Mouse (Mus musculus) neural tube, embryonic 11.5 days (tissue): ENCODE results near the gene Fbxl5. TPM values are rescaled to one million over a fixed set of nuclear protein-coding genes. Genes with fewer than 3 reads are reported as not detected.

Experiments used
- ATAC-seq: fragments of 200-750 bp; cut with Nextera tagmentation; 2 replicates; pipeline ENCODE4 v1.8.0; 2017; ENCODE audit warnings: moderate number of reproducible peaks, mild to moderate bottlenecking, moderate TSS enrichment, moderate library complexity; ENCODE audit not compliant: insufficient read depth, low FRiP score, low TSS enrichment
- DNase-seq: peaks from one replicate; pipeline ENCODE4 v3.0.0-alpha.2; 2015; ENCODE audit warnings: low spot score
- H3K27ac ChIP-seq: fragments of 300-500 bp; sonication (generic); 2 replicates; pipeline ENCODE4 v1.5.1; 2014; ENCODE audit warnings: low read depth, mild to moderate bottlenecking, low read length
- H3K27me3 ChIP-seq: fragments of 300-500 bp; sonication (generic); 2 replicates; pipeline ENCODE4 v1.6.1; 2014; ENCODE audit warnings: mild to moderate bottlenecking, low read length, mixed read lengths; ENCODE audit not compliant: control insufficient read depth, insufficient read depth
- H3K36me3 ChIP-seq: fragments of 300-500 bp; sonication (generic); 2 replicates; pipeline ENCODE4 v1.6.1; 2014; ENCODE audit warnings: mild to moderate bottlenecking, low read length, moderate library complexity, mixed read lengths; ENCODE audit not compliant: control insufficient read depth, insufficient read depth
- H3K4me1 ChIP-seq: fragments of 300-500 bp; sonication (generic); 2 replicates; pipeline ENCODE4 v1.6.1; 2014; ENCODE audit warnings: low read length, mixed read lengths; ENCODE audit not compliant: control insufficient read depth, insufficient read depth
- H3K4me2 ChIP-seq: fragments of 300-500 bp; sonication (generic); 2 replicates; pipeline ENCODE4 v1.6.1; 2014; ENCODE audit warnings: low read depth, mild to moderate bottlenecking, moderate library complexity
- H3K4me3 ChIP-seq: fragments of 300-500 bp; sonication (generic); 2 replicates; pipeline ENCODE4 v1.5.1; 2014; ENCODE audit warnings: low read depth, low read length
- H3K9ac ChIP-seq: fragments of 300-500 bp; sonication (generic); 2 replicates; pipeline ENCODE4 v1.6.1; 2014; ENCODE audit warnings: mild to moderate bottlenecking, low read length
- H3K9me3 ChIP-seq: fragments of 300-500 bp; sonication (generic); 2 replicates; pipeline ENCODE4 v1.6.1; 2016; ENCODE audit warnings: low read length; ENCODE audit not compliant: control insufficient read depth
- WGBS: fragments of 180-500 bp; shearing (Covaris S2); extraction: QIAGEN DNeasy Blood & Tissue Kit; methylation state at CpG from one replicate; pipeline ENCODE4 v1.1.7; 2014; 5-methylcytosine and 5-hydroxymethylcytosine counted together
- polyA plus RNA-seq: library from polyadenylated mRNA; unstranded; fragments of >200 nt; fragmentation: Nextera tagmentation; extraction: Ambion mirVana; gene quantifications from 2 replicates; pipeline ENCODE4 v1.2.1, GENCODE M21; 2014

The Fbxl5 gene
- polyA plus RNA-seq, 1 experiment from 2014 or later = 62.1 TPM

DNA sequence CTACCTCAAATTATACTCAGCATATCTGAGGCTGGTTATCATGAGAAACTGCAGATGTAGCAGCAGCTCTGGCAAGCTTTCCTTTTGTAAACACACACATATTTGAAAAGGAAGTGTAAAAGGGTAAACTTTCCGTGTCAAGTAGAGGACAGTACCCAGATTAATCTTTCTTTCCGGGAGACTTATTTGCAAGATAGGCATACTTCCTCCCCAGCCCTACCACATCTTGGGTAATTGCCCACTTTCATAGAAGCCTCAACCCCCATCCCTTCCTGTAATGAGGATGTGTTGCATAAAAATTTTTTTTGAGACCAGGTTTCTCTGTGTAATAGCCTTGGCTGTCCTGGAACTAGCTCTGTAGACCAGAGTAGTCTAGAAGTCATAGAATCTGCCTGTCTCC is 34.3 kb upstream of the Fbxl5 start:
- Histone ChIP-seq H3K9me3 (no peaks in the 10 kb centered on the region), H3K9ac (no peak overlapping the region), H3K27ac (no peak overlapping the region), H3K27me3 (no peaks in the 10 kb centered on the region), H3K4me1 (no peaks in the 10 kb centered on the region), H3K4me3 (no peak overlapping the region), H3K36me3 (no peaks in the 10 kb centered on the region), H3K4me2 (no peak overlapping the region)
- WGBS = 82% methylated on average over 2 of the region's 2 CpGs
- DNase-seq = no peak
- ATAC-seq = no peak

DNA sequence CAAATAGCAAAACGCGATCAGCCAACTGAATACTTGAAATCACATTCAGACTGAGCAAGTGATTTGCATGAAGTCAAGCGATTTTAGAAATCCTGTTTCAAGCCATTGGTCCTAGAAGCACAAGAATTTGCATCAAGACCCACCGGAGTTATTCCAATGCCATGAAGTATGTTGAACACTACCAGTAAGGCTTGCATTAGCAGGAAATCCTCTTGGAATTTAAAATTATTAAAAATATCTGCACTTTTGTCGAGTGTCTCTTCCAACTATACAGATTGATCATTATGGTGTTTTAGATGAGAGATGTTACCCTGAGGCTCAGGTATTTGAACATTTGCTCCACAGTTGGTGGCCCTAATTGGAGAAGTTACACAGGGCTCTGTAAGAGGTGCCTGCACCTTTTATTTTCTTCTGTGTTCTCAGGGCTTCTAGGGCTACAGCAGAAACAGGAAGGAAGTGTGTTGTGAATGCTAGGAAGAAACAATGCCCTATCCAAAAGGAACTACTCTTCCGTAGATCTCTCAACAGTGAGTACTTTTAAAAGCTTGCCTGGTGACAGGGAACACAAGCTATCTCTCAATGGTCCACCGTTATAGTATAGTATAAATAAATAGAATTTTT is 32.5 kb upstream of the Fbxl5 start:
- H3K36me3 ChIP-seq = no peaks in the 10 kb centered on the region
- H3K9ac ChIP-seq = no peak overlapping the region
- no peaks in the 10 kb centered on the region for H3K4me1 ChIP-seq
- 86% methylated on average over 7 of the region's 7 CpGs for WGBS
- no peak for ATAC-seq
- H3K4me2 ChIP-seq = no peak overlapping the region
- DNase-seq = no peak
- H3K4me3 ChIP-seq = no peak overlapping the region
- no peaks in the 10 kb centered on the region for H3K9me3 ChIP-seq
- no peak overlapping the region for H3K27ac ChIP-seq
- H3K27me3 ChIP-seq = no peaks in the 10 kb centered on the region

DNA sequence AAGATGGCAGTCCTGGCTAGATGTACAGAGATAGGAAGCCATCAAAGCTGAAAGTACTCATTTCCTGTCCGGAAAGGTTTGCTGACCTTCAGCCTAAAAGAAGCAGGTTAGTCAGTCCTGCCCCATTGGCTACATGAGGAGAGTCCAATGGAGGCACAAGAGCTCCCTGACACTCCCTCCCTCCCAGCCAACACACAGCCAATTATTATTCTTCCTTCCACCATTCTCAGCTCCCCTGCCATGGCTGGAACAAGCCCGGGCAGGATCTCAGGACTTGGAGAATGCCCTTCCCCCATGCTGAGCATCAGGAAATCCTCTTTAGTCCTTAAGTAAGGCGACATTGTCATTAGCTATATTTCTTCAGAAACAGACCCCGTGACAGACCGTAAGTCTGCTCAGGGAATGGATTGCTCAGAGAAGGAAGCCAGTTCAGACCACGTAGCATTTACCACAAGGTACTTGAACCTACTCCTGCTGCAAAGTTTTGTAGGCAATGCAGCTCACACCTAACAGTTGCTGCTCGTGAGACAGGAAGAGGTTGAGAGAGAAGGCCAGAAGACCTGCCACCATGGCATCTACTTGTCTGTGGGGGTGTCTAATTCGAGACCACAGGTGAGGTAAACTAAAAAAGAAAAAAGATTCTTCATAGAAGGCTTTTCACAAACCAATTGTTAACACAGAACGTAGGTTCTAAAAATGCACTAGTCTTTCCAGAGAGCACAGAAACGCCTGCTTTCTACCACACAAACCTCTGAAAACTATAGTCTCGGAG is 31.8 kb upstream of the Fbxl5 start:
- no peaks in the 10 kb centered on the region for H3K9me3 ChIP-seq
- H3K27me3 ChIP-seq = no peaks in the 10 kb centered on the region
- no peak overlapping the region for H3K4me3 ChIP-seq
- ATAC-seq = no peak
- no peak overlapping the region for H3K27ac ChIP-seq
- H3K36me3 ChIP-seq = no peaks in the 10 kb centered on the region
- WGBS = 84% methylated on average over 11 of the region's 11 CpGs
- H3K9ac ChIP-seq = no peak overlapping the region
- H3K4me1 ChIP-seq = no peaks in the 10 kb centered on the region
- no peak for DNase-seq
- H3K4me2 ChIP-seq = no peak overlapping the region

DNA sequence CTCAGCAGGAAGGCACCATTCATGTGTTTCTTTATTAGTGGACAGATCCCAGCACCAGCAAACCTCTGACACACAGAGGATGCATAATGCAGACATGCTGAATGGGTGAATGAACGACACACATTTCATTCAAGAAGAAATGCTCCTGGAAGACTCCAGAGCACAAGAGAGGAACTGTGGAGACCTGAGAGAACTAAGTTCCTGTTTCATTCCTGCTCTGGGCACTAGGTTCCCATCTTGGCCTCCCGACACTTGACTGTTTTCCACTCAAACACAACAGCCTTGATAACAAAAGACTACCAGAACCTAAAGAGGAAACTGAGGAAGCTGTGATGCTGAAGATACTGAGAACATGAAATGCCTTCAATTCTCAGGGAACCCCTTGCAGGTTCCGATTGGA is 26.8 kb upstream of the Fbxl5 start:
- Histone ChIP-seq H3K36me3 (no peaks in the 10 kb centered on the region), H3K9me3 (no peaks in the 10 kb centered on the region), H3K4me1 (no peaks in the 10 kb centered on the region), H3K4me3 (no peak overlapping the region), H3K9ac (no peak overlapping the region), H3K27me3 (no peaks in the 10 kb centered on the region), H3K27ac (no peak overlapping the region), H3K4me2 (no peak overlapping the region)
- DNase-seq (no peak), ATAC-seq (no peak)
- WGBS = 84% methylated on average over 3 of the region's 3 CpGs

GRCm38 (mm10) chr5:43847555-43847954 is 26.1 kb upstream of the Fbxl5 start:
- Histone ChIP-seq H3K9me3 (no peaks in the 10 kb centered on the region), H3K4me2 (no peak overlapping the region), H3K4me1 (no peaks in the 10 kb centered on the region), H3K4me3 (no peak overlapping the region), H3K9ac (no peak overlapping the region), H3K27me3 (no peaks in the 10 kb centered on the region), H3K36me3 (no peaks in the 10 kb centered on the region), H3K27ac (no peak overlapping the region)
- ATAC-seq = no peak
- no peak for DNase-seq

- Histone ChIP-seq H3K4me2 (no peak overlapping the region), H3K9ac (no peak overlapping the region), H3K4me1 (no peaks in the 10 kb centered on the region), H3K27me3 (no peaks in the 10 kb centered on the region), H3K9me3 (no peaks in the 10 kb centered on the region), H3K36me3 (no peaks in the 10 kb centered on the region), H3K4me3 (no peak overlapping the region), H3K27ac (no peak overlapping the region)
- 18% methylated on average over 2 of the region's 2 CpGs for WGBS
- ATAC-seq (no peak), DNase-seq (no peak)
Observed at GRCm38 (mm10) chr5:43846227-43846626, 24.8 kb upstream of the Fbxl5 start.

GRCm38 (mm10) chr5:43845646-43846045 is 24.2 kb upstream of the Fbxl5 start:
- Histone ChIP-seq H3K9ac (no peak overlapping the region), H3K9me3 (no peaks in the 10 kb centered on the region), H3K27me3 (no peaks in the 10 kb centered on the region), H3K4me1 (no peaks in the 10 kb centered on the region), H3K27ac (no peak overlapping the region), H3K36me3 (no peaks in the 10 kb centered on the region), H3K4me2 (no peak overlapping the region), H3K4me3 (no peak overlapping the region)
- ATAC-seq (no peak), DNase-seq (no peak)
- WGBS = 58% methylated on average over 1 of the region's 1 CpGs

- DNase-seq (no peak), ATAC-seq (no peak)
- no peak overlapping the region for H3K4me2 ChIP-seq
- WGBS = 89% methylated on average over 5 of the region's 5 CpGs
- no peaks in the 10 kb centered on the region for H3K9me3 ChIP-seq
- H3K9ac ChIP-seq = no peak overlapping the region
- no peaks in the 10 kb centered on the region for H3K4me1 ChIP-seq
- H3K4me3 ChIP-seq = no peak overlapping the region
- H3K27me3 ChIP-seq = no peaks in the 10 kb centered on the region
- H3K36me3 ChIP-seq = no peaks in the 10 kb centered on the region
- no peak overlapping the region for H3K27ac ChIP-seq
Observed at GRCm38 (mm10) chr5:43845083-43845482, 23.6 kb upstream of the Fbxl5 start.

GRCm38 (mm10) chr5:43842576-43843155 is 21.2 kb upstream of the Fbxl5 start:
- no peak overlapping the region for H3K27ac ChIP-seq
- no peak overlapping the region for H3K4me2 ChIP-seq
- no peak for ATAC-seq
- no peaks in the 10 kb centered on the region for H3K36me3 ChIP-seq
- DNase-seq = no peak
- H3K9me3 ChIP-seq = no peaks in the 10 kb centered on the region
- 80% methylated on average over 3 of the region's 3 CpGs for WGBS
- H3K9ac ChIP-seq = no peak overlapping the region
- no peaks in the 10 kb centered on the region for H3K27me3 ChIP-seq
- no peak overlapping the region for H3K4me3 ChIP-seq
- no peaks in the 10 kb centered on the region for H3K4me1 ChIP-seq
